ENCODE assay signal across 20 mouse cellular contexts in genomic region chr13:13966172-13966571, GRCm38 (mm10). TPM values are rescaled to one million over a fixed set of nuclear protein-coding genes. Genes with fewer than 3 reads are reported as not detected.
A peak's percentile ranks its signal among the peaks of the same experiment; 100 is the strongest.
DNase-seq lines count a peak whose midpoint lies in the region; ATAC-seq and TF ChIP-seq lines count a peak whose summit lies in the region.
"Had no signal": no experiment of that assay in that cellular context is flagged by ENCODE, and none has a peak within 500 bp of the region (broad histone marks: within the 10 kb centered on the region; RNA-seq: fewer than 3 reads in every experiment).

No protein-coding gene starts in this region.

- peaks cover 44 to 66% of the 10 kb centered on the region in 2 experiments for H3K36me3 ChIP-seq in MEL (ENCODE audit: control insufficient read depth in 1 of 2, insufficient read depth in 2 of 2, low read length in 2 of 2)
- H3K36me3 ChIP-seq in liver, embryonic 15.5 days (replicated peaks), result peaks cover 33% of the 10 kb centered on the region
- no peaks in the 10 kb centered on the region for H3K36me3 ChIP-seq in forebrain, embryonic 11.5 days (ENCODE audit: control insufficient read depth, insufficient read depth, low read length)
- H3K36me3 ChIP-seq: intestine, embryonic 15.5 days had no signal

- H3K9me3 ChIP-seq in MEL (replicated peaks; ENCODE audit: insufficient read depth, low read length), result no peaks in the 10 kb centered on the region
- H3K9me3 ChIP-seq in liver, embryonic 15.5 days (replicated peaks), result no peaks in the 10 kb centered on the region
- H3K9me3 ChIP-seq in forebrain, embryonic 11.5 days (ENCODE audit: control insufficient read depth, low read length), result no peaks in the 10 kb centered on the region
- H3K9me3 ChIP-seq: embryonic facial prominence, embryonic 12.5 days; forebrain, embryonic 12.5 days; heart, embryonic 12.5 days; hindbrain, embryonic 10.5 days; intestine, embryonic 15.5 days had no signal

- peaks cover 35% of the 10 kb centered on the region for H3K79me2 ChIP-seq in MEL (ENCODE audit: control insufficient read depth, insufficient read depth, low read length, poor library complexity)

- no peak for TF ChIP-seq RAD21 in MEL (IDR thresholded peaks at IDR 0.05; ENCODE audit: low read depth, low read length)

- WGBS in liver, embryonic 15.5 days (ENCODE audit: insufficient replicate concordance), result 21% methylated on average over 4 of the region's 4 CpGs
- 94% methylated on average over 4 of the region's 4 CpGs for WGBS in forebrain, embryonic 11.5 days

- H3K4me1 ChIP-seq in MEL (ENCODE audit: control insufficient read depth in 1 of 2, insufficient read depth in 2 of 2, low read length in 2 of 2), result peaks cover 35 to 66% of the 10 kb centered on the region in 2 experiments
- peaks cover 45% of the 10 kb centered on the region for H3K4me1 ChIP-seq in liver, embryonic 15.5 days (replicated peaks)
- H3K4me1 ChIP-seq in forebrain, embryonic 11.5 days (replicated peaks; ENCODE audit: control insufficient read depth, insufficient read depth, low read length), result no peaks in the 10 kb centered on the region
- H3K4me1 ChIP-seq: embryonic facial prominence, embryonic 12.5 days; intestine, embryonic 15.5 days had no signal

- no peak for TF ChIP-seq CTCF in gastrocnemius, adult 2 months (IDR thresholded peaks at IDR 0.05)
- TF ChIP-seq CTCF in MEL (IDR thresholded peaks at IDR 0.05 in 2 of 3, conservative IDR thresholded peaks at IDR 0.05 in 1 of 3; ENCODE audit: control insufficient read depth in 1 of 3, insufficient read depth in 1 of 3, low read depth in 2 of 3, low read length in 3 of 3, poor library complexity in 1 of 3, severe bottlenecking in 1 of 3), result no peak

- ATAC-seq in liver, embryonic 15.5 days (ENCODE audit: insufficient read depth), result no peak
- ATAC-seq in forebrain, embryonic 11.5 days (replicated peaks; ENCODE audit: low FRiP score), result no peak
- ATAC-seq: intestine, embryonic 15.5 days had no signal

- H3K4me3 ChIP-seq in gastrocnemius, adult 2 months, result no peak overlapping the region
- no peak overlapping the region for H3K4me3 ChIP-seq in MEL (ENCODE audit: control insufficient read depth in 1 of 2, insufficient read depth in 1 of 2, low read depth in 2 of 2, low read length in 2 of 2)
- H3K4me3 ChIP-seq in liver, embryonic 15.5 days (replicated peaks), result no peak overlapping the region
- no peak overlapping the region for H3K4me3 ChIP-seq in forebrain, embryonic 11.5 days (ENCODE audit: low read depth, low read length)
- H3K4me3 ChIP-seq: embryonic facial prominence, embryonic 12.5 days; forebrain, embryonic 12.5 days; heart, adult 2 months; heart, embryonic 12.5 days; hindbrain, embryonic 10.5 days; intestine, embryonic 15.5 days had no signal

- TF ChIP-seq EP300 in MEL (IDR thresholded peaks at IDR 0.05; ENCODE audit: low read depth in 1 of 2, low read length in 2 of 2), result peak; percentile 77 to 85

- no peak for DNase-seq in gastrocnemius, adult 2 months
- DNase-seq in gastrocnemius, postnatal 25 days, result no peak
- peak; percentile 41 for DNase-seq in MEL (ENCODE audit: low read depth, low spot score)
- no peak for DNase-seq in T-cell, adult 2 months (ENCODE audit: low spot score)
- no peak for DNase-seq in heart, adult 9 months (ENCODE audit: low spot score in 2 of 2)
- DNase-seq in forebrain, embryonic 11.5 days (ENCODE audit: low spot score), result no peak
- DNase-seq: adrenal gland, adult 8-10 months; adrenal gland, postnatal 36 days; cerebellum, adult 11-12 months; cerebellum, adult 9-10 months; cerebellum, postnatal 25 days; gastrocnemius, postnatal 10 days; heart, adult 2 months had no signal

- H3K27ac ChIP-seq in gastrocnemius, adult 2 months, result peak overlapping the region; percentile 99
- H3K27ac ChIP-seq in MEL (ENCODE audit: control insufficient read depth, low read depth, low read length), result peak overlapping the region; percentile 17
- peak overlapping the region; percentile 73 for H3K27ac ChIP-seq in liver, embryonic 15.5 days (replicated peaks)
- no peak overlapping the region for H3K27ac ChIP-seq in forebrain, embryonic 11.5 days (ENCODE audit: low read depth, low read length)
- H3K27ac ChIP-seq: embryonic facial prominence, embryonic 12.5 days; forebrain, embryonic 12.5 days; heart, adult 2 months; hindbrain, embryonic 10.5 days; hindbrain, embryonic 14.5 days; intestine, embryonic 15.5 days had no signal

- no peak overlapping the region for H3K4me2 ChIP-seq in liver, embryonic 15.5 days
- no peak overlapping the region for H3K4me2 ChIP-seq in forebrain, embryonic 11.5 days (ENCODE audit: low read depth, low read length, severe bottlenecking)
- H3K4me2 ChIP-seq: embryonic facial prominence, embryonic 12.5 days; forebrain, embryonic 12.5 days; hindbrain, embryonic 14.5 days; intestine, embryonic 15.5 days had no signal

- intact Hi-C loops in gastrocnemius, adult 2 months (cut with DNase I), result no loop called here

- no peak for TF ChIP-seq POLR2A in MEL (IDR thresholded peaks at IDR 0.05; ENCODE audit: control insufficient read depth in 1 of 2, insufficient read depth in 1 of 2, low read depth in 1 of 2, low read length in 2 of 2, poor library complexity in 1 of 2)

- H3K27me3 ChIP-seq in MEL (ENCODE audit: control insufficient read depth in 1 of 2, insufficient read depth in 2 of 2, low read length in 2 of 2), result no peaks in the 10 kb centered on the region
- no peaks in the 10 kb centered on the region for H3K27me3 ChIP-seq in liver, embryonic 15.5 days
- H3K27me3 ChIP-seq in forebrain, embryonic 11.5 days (ENCODE audit: control insufficient read depth, insufficient read depth, low read length), result no peaks in the 10 kb centered on the region
- H3K27me3 ChIP-seq: embryonic facial prominence, embryonic 12.5 days; forebrain, embryonic 12.5 days; heart, embryonic 12.5 days; intestine, embryonic 15.5 days had no signal

- no peak overlapping the region for H3K9ac ChIP-seq in MEL (ENCODE audit: control insufficient read depth, low read depth, low read length, poor library complexity, severe bottlenecking)
- no peak overlapping the region for H3K9ac ChIP-seq in liver, embryonic 15.5 days
- no peak overlapping the region for H3K9ac ChIP-seq in forebrain, embryonic 11.5 days (ENCODE audit: low read length)
- H3K9ac ChIP-seq: embryonic facial prominence, embryonic 12.5 days; forebrain, embryonic 12.5 days; heart, embryonic 12.5 days; hindbrain, embryonic 14.5 days; intestine, embryonic 15.5 days had no signal

TF ChIP-seq in MEL, 35 proteins besides CTCF, POLR2A, EP300 and RAD21:
- TF ChIP-seq MAZ (IDR thresholded peaks at IDR 0.05; ENCODE audit: low read depth, low read length) (no peak), ZC3H11A (IDR thresholded peaks at IDR 0.05; ENCODE audit: low read depth, low read length) (no peak), ETS1 (IDR thresholded peaks at IDR 0.05; ENCODE audit: low read depth, low read length) (peak; percentile 98), TBP (IDR thresholded peaks at IDR 0.05; ENCODE audit: low read depth, low read length) (no peak), CHD1 (IDR thresholded peaks at IDR 0.05; ENCODE audit: low read depth, low read length) (no peak), TCF12 (IDR thresholded peaks at IDR 0.05; ENCODE audit: low read depth, low read length) (peak; percentile 91), MYB (IDR thresholded peaks at IDR 0.05; ENCODE audit: low read depth, low read length) (0 out of 2 replicates have a peak, but pooled peaks have one; percentile 8), ZNF384 (IDR thresholded peaks at IDR 0.05; ENCODE audit: low read depth, low read length) (no peak), BHLHE40 (IDR thresholded peaks at IDR 0.05; ENCODE audit: borderline replicate concordance, low read depth, low read length) (no peak), USF1 (IDR thresholded peaks at IDR 0.05; ENCODE audit: low read depth, low read length) (no peak), GATA1 (IDR thresholded peaks at IDR 0.05; ENCODE audit: low read depth, low read length) (peak; percentile 81), GABPA (IDR thresholded peaks at IDR 0.05; ENCODE audit: low read depth, low read length) (peak; percentile 93), MYC (IDR thresholded peaks at IDR 0.05; ENCODE audit: low read depth, low read length) (0 out of 2 replicates have a peak, but pooled peaks have one; percentile 29), HCFC1 (IDR thresholded peaks at IDR 0.05; ENCODE audit: low read depth, low read length) (no peak), MAFK (IDR thresholded peaks at IDR 0.05; ENCODE audit: borderline replicate concordance, low read depth, low read length) (peak; percentile 64; the same call in 1 of the 2 replicates), MEF2A (IDR thresholded peaks at IDR 0.05; ENCODE audit: extremely low read depth, insufficient replicate concordance, low read depth, low read length, poor library complexity, severe bottlenecking) (peak; percentile 82; the same call in 1 of the 2 replicates), ELF1 (IDR thresholded peaks at IDR 0.05; ENCODE audit: low read depth, low read length) (no peak), RCOR1 (IDR thresholded peaks at IDR 0.05; ENCODE audit: low read depth, low read length) (peak; percentile 63; the same call in 1 of the 2 replicates), JUND (IDR thresholded peaks at IDR 0.05; ENCODE audit: low read depth, low read length) (no peak), SIN3A (IDR thresholded peaks at IDR 0.05; ENCODE audit: low read length) (peak; percentile 72; the same call in 1 of the 2 replicates)

RNA-seq across cellular contexts. Expression of gene B3galnt2, which starts 11.9 kb away (rescaled TPM):
- total RNA-seq in gastrocnemius, adult 2 months (2021), result 10 to 100 TPM; 88.5 to 89.4 TPM
- 10 to 100 TPM; 47.1 to 63.9 TPM for total RNA-seq in gastrocnemius, postnatal 25 days (2021)
- total RNA-seq in MEL (2012; rRNA removed), result 67.4 and 73.8 TPM in 2 replicates
- polyA plus RNA-seq in MEL (2012; ENCODE audit: insufficient read depth in 1 of 2, insufficient read length in 2 of 2, low read depth in 1 of 2, low replicate concordance in 2 of 2, missing spikeins in 1 of 2), result 10 to 100 TPM in 1 of 2 experiments, not detected in 1; 61.7 TPM
- polyA plus RNA-seq in liver, embryonic 15.5 days (2015; fragmentation: Nextera tagmentation; extraction: Ambion mirVana), result 25.2 and 28.0 TPM in 2 replicates
- 44.1 and 47.7 TPM in 2 replicates for polyA plus RNA-seq in forebrain, embryonic 11.5 days (2014; fragmentation: Nextera tagmentation; extraction: Ambion mirVana)
